Mouse (Mus musculus) heart, postnatal 10 days (tissue): Measurements from ENCODE around the gene Adcy2. TPM values are rescaled to one million over a fixed set of nuclear protein-coding genes. Genes with fewer than 3 reads are reported as not detected.

Experiments
- DNase-seq, 2 experiments: peaks; one replicate each; pipeline ENCODE4 v3.0.0; 2021
- intact Hi-C: fragments of 180-260 bp; cut with DNase I; formaldehyde crosslinking; loops from one replicate; pipeline ENCODE4 v1.15.1; 2025
- total RNA-seq, 2 experiments: library from RNA; stranded (reverse); gene quantifications; 2 replicates each; pipeline ENCODE4 v1.2.3; 2021

Adcy2 gene
- 1 to 10 TPM in 1 of 2 experiments, under 1 TPM in 1; 0.92 to 1.4 TPM for total RNA-seq

- peak; percentile 49 to 60 for DNase-seq
- intact Hi-C loops = no loop called here
Measured at GRCm38 (mm10) chr13:68998918-68999801, at the start of gene Adcy2. TSS of gene Adcy2 (minus strand) at chr13:68999541.

GRCm38 (mm10) chr13:69036991-69037597 is 37.8 kb upstream of the Adcy2 start:
- DNase-seq = no peak
- intact Hi-C loops = no loop called here

GRCm38 (mm10) chr13:69034621-69035020 is 35.3 kb upstream of the Adcy2 start:
- intact Hi-C loops = no loop called here
- DNase-seq = no peak

- DNase-seq = peak in 1 of 2 experiments; percentile 1
- intact Hi-C loops = no loop called here
Measured at GRCm38 (mm10) chr13:69033532-69033931, 34.2 kb upstream of the Adcy2 start.

- no peak for DNase-seq
- intact Hi-C loops = no loop called here
Measured at GRCm38 (mm10) chr13:69029078-69029757, 29.9 kb upstream of the Adcy2 start.

- intact Hi-C loops = no loop called here
- no peak for DNase-seq
Measured at GRCm38 (mm10) chr13:69024964-69025363, 25.6 kb upstream of the Adcy2 start.

- intact Hi-C loops = no loop called here
- no peak for DNase-seq
Measured at GRCm38 (mm10) chr13:69023239-69023638, 23.9 kb upstream of the Adcy2 start.

GRCm38 (mm10) chr13:69020574-69020973 is 21.2 kb upstream of the Adcy2 start:
- no peak for DNase-seq
- intact Hi-C loops = no loop called here

- no peak for DNase-seq
- intact Hi-C loops = loop anchor here (10.0 kb wide), 1 partner anchor 402 kb away; no protein-coding TSS in a partner anchor
Measured at GRCm38 (mm10) chr13:69006915-69007314, 7.6 kb upstream of the Adcy2 start.

- DNase-seq = no peak
- intact Hi-C loops = loop anchor here (10.0 kb wide), 1 partner anchor 401 kb away; no protein-coding TSS in a partner anchor
Measured at GRCm38 (mm10) chr13:69006091-69006490, 6.8 kb upstream of the Adcy2 start.

GRCm38 (mm10) chr13:69004406-69004805 is 5.1 kb upstream of the Adcy2 start:
- intact Hi-C loops = loop anchor here (10.0 kb wide), 1 partner anchor 400 kb away; no protein-coding TSS in a partner anchor

GRCm38 (mm10) chr13:69002631-69003030 is 3.3 kb upstream of the Adcy2 start:
- DNase-seq = no peak

More at GRCm38 (mm10) chr13:69004406-69004805, 5.1 kb upstream of the Adcy2 start:
- DNase-seq = no peak

GRCm38 (mm10) chr13:69002173-69002572 is 2.8 kb upstream of the Adcy2 start:
- peak; percentile 45 to 66 for DNase-seq
- intact Hi-C loops = loop anchor here (1.0 to 10.0 kb wide), 3 partner anchors 397 to 483 kb away; no protein-coding TSS in a partner anchor

More at GRCm38 (mm10) chr13:69002631-69003030, 3.3 kb upstream of the Adcy2 start:
- intact Hi-C loops = loop anchor here (1.0 to 10.0 kb wide), 3 partner anchors 398 to 483 kb away; no protein-coding TSS in a partner anchor

GRCm38 (mm10) chr13:68999826-69000225 is 485 bp upstream of the Adcy2 start:
- intact Hi-C loops = loop anchor here (10.0 kb wide), 1 partner anchor 395 kb away; no protein-coding TSS in a partner anchor

GRCm38 (mm10) chr13:68998558-68998917 is 803 bp downstream of the Adcy2 start:
- DNase-seq = peak in 1 of 2 experiments; percentile 9
- intact Hi-C loops = no loop called here

More at GRCm38 (mm10) chr13:68999826-69000225, 485 bp upstream of the Adcy2 start:
- DNase-seq = no peak

- intact Hi-C loops = no loop called here
- DNase-seq = no peak
Measured at GRCm38 (mm10) chr13:68997821-68998551, 1.4 kb downstream of the Adcy2 start.

- intact Hi-C loops = no loop called here
- DNase-seq = no peak
Measured at GRCm38 (mm10) chr13:68997386-68997785, 2.0 kb downstream of the Adcy2 start.

GRCm38 (mm10) chr13:68996661-68997060 is 2.7 kb downstream of the Adcy2 start:
- no peak for DNase-seq
- intact Hi-C loops = no loop called here

GRCm38 (mm10) chr13:68985789-68986188 is 13.6 kb downstream of the Adcy2 start:
- no peak for DNase-seq
- intact Hi-C loops = no loop called here

GRCm38 (mm10) chr13:68984000-68984399 is 15.3 kb downstream of the Adcy2 start:
- intact Hi-C loops = no loop called here
- no peak for DNase-seq
